Mouse (Mus musculus): ENCODE results near the gene Kdm2a.

The Kdm2a gene

GRCm38 (mm10) chr19:4300271-4300704 is 97.8 kb downstream of the Kdm2a start:
- intact Hi-C loops (cut with DNase I): no loop called here

GRCm38 (mm10) chr19:4299574-4300270 is 98.4 kb downstream of the Kdm2a start:
- intact Hi-C loops (cut with DNase I): no loop called here

GRCm38 (mm10) chr19:4299126-4299525 is 99.0 kb downstream of the Kdm2a start:
- intact Hi-C loops (cut with DNase I): no loop called here

GRCm38 (mm10) chr19:4298322-4299121 is 99.6 kb downstream of the Kdm2a start:
- intact Hi-C loops (cut with DNase I): no loop called here

- intact Hi-C loops (cut with DNase I): no loop called here
Observed at GRCm38 (mm10) chr19:4297851-4298250, 100.2 kb downstream of the Kdm2a start.

GRCm38 (mm10) chr19:4296611-4297010 is 101.5 kb downstream of the Kdm2a start:
- intact Hi-C loops (cut with DNase I): no loop called here

- intact Hi-C loops (cut with DNase I): no loop called here
Observed at GRCm38 (mm10) chr19:4295391-4295790, 102.7 kb downstream of the Kdm2a start.

- intact Hi-C loops (cut with DNase I): no loop called here
Observed at GRCm38 (mm10) chr19:4294381-4295097, 103.5 kb downstream of the Kdm2a start.

- intact Hi-C loops (cut with DNase I): no loop called here
Observed at GRCm38 (mm10) chr19:4291161-4291560, 106.9 kb downstream of the Kdm2a start.

- intact Hi-C loops (cut with DNase I): no loop called here
Observed at GRCm38 (mm10) chr19:4290749-4291148, 107.3 kb downstream of the Kdm2a start.

- intact Hi-C loops (cut with DNase I): no loop called here
Observed at GRCm38 (mm10) chr19:4283653-4284052, 114.4 kb downstream of the Kdm2a start.

- intact Hi-C loops (cut with DNase I): no loop called here
Observed at GRCm38 (mm10) chr19:4282898-4283553, 115.1 kb downstream of the Kdm2a start, which contains the start of gene Ankrd13d. Gene Ankrd13d (minus strand): TSS chr19:4283137.

- intact Hi-C loops (cut with DNase I): no loop called here
Observed at GRCm38 (mm10) chr19:4280425-4280824, 117.7 kb downstream of the Kdm2a start.

- intact Hi-C loops (cut with DNase I): no loop called here
Observed at GRCm38 (mm10) chr19:4279487-4279886, 118.6 kb downstream of the Kdm2a start.

GRCm38 (mm10) chr19:4270972-4271371 is 127.1 kb downstream of the Kdm2a start:
- intact Hi-C loops (cut with DNase I): no loop called here

GRCm38 (mm10) chr19:4270187-4270586 is 127.9 kb downstream of the Kdm2a start:
- intact Hi-C loops (cut with DNase I): no loop called here

- intact Hi-C loops (cut with DNase I): no loop called here
Observed at GRCm38 (mm10) chr19:4268566-4269361, 129.3 kb downstream of the Kdm2a start, which contains the start of gene Ssh3. Gene Ssh3 (minus strand): TSS chr19:4269180.

GRCm38 (mm10) chr19:4265956-4266355 is 132.1 kb downstream of the Kdm2a start:
- intact Hi-C loops (cut with DNase I): no loop called here

Measured in adrenal gland (tissue).